Mouse (Mus musculus): ENCODE measurements at regions not wholly inside any gene's neighbourhood (a gene's known extent, or its start where the extent isn't known, plus 50 kb on each side); places are given as distances from the start of the nearest gene placed in this dataset.

GRCm38 (mm10) chr8:37063764-37064331 lies 70.4 kb downstream of the AI429214 start:
- peak; percentile 74 for TF ChIP-seq CTCF (conservative IDR thresholded peaks at IDR 0.05; ENCODE audit: insufficient read depth, insufficient read length, low read depth, low read length)
- no peak for TF ChIP-seq POLR2A (IDR thresholded peaks at IDR 0.05; ENCODE audit: low read depth, low read length)
